ENCODE assay signal across 8 mouse cellular contexts in the genomic region with DNA sequence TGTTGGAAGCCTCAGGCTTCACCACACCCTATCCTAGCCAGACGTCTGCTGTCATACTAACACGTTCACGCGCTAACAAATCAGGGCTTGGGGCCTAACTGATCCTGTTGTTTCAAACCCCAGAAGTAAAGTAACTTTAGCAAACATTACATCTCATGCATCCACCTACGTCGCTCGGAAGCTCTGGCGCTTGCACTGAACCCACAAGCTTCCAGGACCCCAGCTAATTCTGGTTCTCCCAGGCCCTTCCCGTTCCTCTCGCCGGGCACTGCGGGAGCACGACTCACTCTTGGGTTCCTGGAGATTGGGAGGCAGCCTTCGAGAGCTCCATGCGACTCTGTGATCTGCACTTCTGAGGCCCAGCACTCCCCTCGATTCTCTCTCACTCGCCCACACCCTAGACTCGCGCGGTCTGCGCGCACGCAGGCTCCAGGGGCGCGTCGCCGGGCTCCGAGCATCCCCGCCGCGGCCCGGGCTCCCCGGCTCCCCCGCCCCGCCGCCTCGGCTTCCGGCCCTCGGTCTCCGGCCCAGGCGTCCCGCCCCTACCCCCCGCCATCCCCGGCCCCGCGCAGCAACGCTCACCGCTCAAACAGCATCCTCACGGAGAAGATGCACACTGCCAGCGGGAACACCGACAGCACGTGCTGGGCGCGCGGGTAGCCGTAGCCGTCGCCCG. TPM values are rescaled to one million over a fixed set of nuclear protein-coding genes. Genes with fewer than 3 reads are reported as not detected.
A peak's percentile ranks its signal among the peaks of the same experiment; 100 is the strongest.
DNase-seq lines count a peak whose midpoint lies in the region; ATAC-seq and TF ChIP-seq lines count a peak whose summit lies in the region.

No protein-coding gene starts in this region.

- H3K4me3 ChIP-seq in gastrocnemius, adult 2 months, result peak overlapping the region; percentile 92
- peak overlapping the region; percentile 85 for H3K4me3 ChIP-seq in bone marrow, adult 2 months (replicated peaks; ENCODE audit: control insufficient read depth, low read depth, low read length)
- H3K4me3 ChIP-seq in forebrain, embryonic 16.5 days (replicated peaks; ENCODE audit: low read length), result peak overlapping the region; percentile 76
- peak overlapping the region; percentile 61 for H3K4me3 ChIP-seq in lung, embryonic 15.5 days

- H3K9ac ChIP-seq in forebrain, embryonic 16.5 days (replicated peaks; ENCODE audit: low read depth, low read length), result peak overlapping the region; percentile 92
- H3K9ac ChIP-seq in lung, embryonic 15.5 days, result peak overlapping the region; percentile 82

- no peaks in the 10 kb centered on the region for H3K27me3 ChIP-seq in forebrain, embryonic 16.5 days (replicated peaks; ENCODE audit: control insufficient read depth, insufficient read depth, low read length)
- no peaks in the 10 kb centered on the region for H3K27me3 ChIP-seq in lung, embryonic 15.5 days

- peak; percentile 75 for ATAC-seq in forebrain, embryonic 16.5 days
- ATAC-seq in inflammation-experienced regulatory T-cells, adult 6 months, result peak; percentile 47
- ATAC-seq in lung, embryonic 15.5 days (ENCODE audit: borderline replicate concordance, extremely low read depth, low FRiP score, low TSS enrichment), result peak; percentile 76

- H3K4me1 ChIP-seq in bone marrow, adult 2 months (ENCODE audit: control insufficient read depth, insufficient read depth, low read length), result peaks cover 1% of the 10 kb centered on the region; the same call in 1 of the 2 replicates
- H3K4me1 ChIP-seq in forebrain, embryonic 16.5 days (replicated peaks; ENCODE audit: control insufficient read depth, insufficient read depth, low read length), result peaks cover 17% of the 10 kb centered on the region
- 0 out of 2 replicates have a peak, but pooled peaks cover 10% of the 10 kb centered on the region for H3K4me1 ChIP-seq in lung, embryonic 15.5 days

- DNase-seq in gastrocnemius, adult 2 months, result no peak
- DNase-seq in gastrocnemius, postnatal 14 days, result no peak
- peak; percentile 70 for DNase-seq in 3T3-L1 (ENCODE audit: low read depth, low spot score)
- peak; percentile 67 for DNase-seq in right cerebral cortex, postnatal 25 days

- H3K4me2 ChIP-seq in forebrain, embryonic 16.5 days (ENCODE audit: low read length), result peak overlapping the region; percentile 91
- peak overlapping the region; percentile 79 for H3K4me2 ChIP-seq in lung, embryonic 15.5 days

- TF ChIP-seq POLR2A in bone marrow, adult 2 months (IDR thresholded peaks at IDR 0.05; ENCODE audit: borderline replicate concordance, control insufficient read depth, low read depth, low read length), result no peak

- WGBS in bone marrow, adult 2 months, result 1% methylated on average over 59 of the region's 59 CpGs
- WGBS in forebrain, embryonic 16.5 days, result under 1% methylated on average over 59 of the region's 59 CpGs
- 2% methylated on average over 58 of the region's 59 CpGs for WGBS in lung, embryonic 15.5 days

- no peak for TF ChIP-seq CTCF in gastrocnemius, adult 2 months (IDR thresholded peaks at IDR 0.05)
- TF ChIP-seq CTCF in bone marrow, adult 2 months (IDR thresholded peaks at IDR 0.05; ENCODE audit: control insufficient read depth, insufficient read depth, low read length), result no peak

- H3K36me3 ChIP-seq in forebrain, embryonic 16.5 days (ENCODE audit: control insufficient read depth, insufficient read depth), result no peaks in the 10 kb centered on the region
- no peaks in the 10 kb centered on the region for H3K36me3 ChIP-seq in lung, embryonic 15.5 days

- no peaks in the 10 kb centered on the region for H3K9me3 ChIP-seq in forebrain, embryonic 16.5 days (ENCODE audit: control insufficient read depth, low read length)
- H3K9me3 ChIP-seq in lung, embryonic 15.5 days, result no peaks in the 10 kb centered on the region

- intact Hi-C loops in gastrocnemius, adult 2 months (cut with DNase I), result loop anchor here (10.0 kb wide), 1 partner anchor 177 kb away; a partner anchor contains a TSS
- intact Hi-C loops in gastrocnemius, postnatal 14 days (cut with DNase I; ENCODE audit: low total_unique reads), result loop anchor here (10.0 kb wide), 1 partner anchor 177 kb away; a partner anchor contains a TSS

- peak overlapping the region; percentile 91 for H3K27ac ChIP-seq in gastrocnemius, adult 2 months
- peak overlapping the region; percentile 90 for H3K27ac ChIP-seq in bone marrow, adult 2 months (ENCODE audit: control insufficient read depth, insufficient read depth, low read depth, low read length, poor library complexity)
- H3K27ac ChIP-seq in forebrain, embryonic 16.5 days (ENCODE audit: low read length), result peak overlapping the region; percentile 91
- peak overlapping the region; percentile 91 for H3K27ac ChIP-seq in lung, embryonic 15.5 days

RNA-seq across cellular contexts. Expression of a gene that starts 0.9 kb away (rescaled TPM):
- 1 to 10 TPM; 4.6 to 5.4 TPM for total RNA-seq in gastrocnemius, adult 2 months (2021)
- total RNA-seq in gastrocnemius, postnatal 14 days (2021), result 10 to 100 TPM; 10.4 to 10.6 TPM
- 10.8 and 33.1 TPM in 2 replicates for polyA plus RNA-seq in bone marrow, adult 2 months (2011; ENCODE audit: insufficient read depth, insufficient read length, low replicate concordance, missing spikeins)
- 74.7 and 77.9 TPM in 2 replicates for polyA plus RNA-seq in forebrain, embryonic 16.5 days (2015; fragmentation: Nextera tagmentation; extraction: Ambion mirVana)
- 10 to 100 TPM; 49.5 to 66.7 (median 56.5) TPM for polyA plus RNA-seq in inflammation-experienced regulatory T-cells, adult 6 months (2017; shearing (Covaris generic))
- 75.3 and 78.0 TPM in 2 replicates for polyA plus RNA-seq in lung, embryonic 15.5 days (2015; fragmentation: Nextera tagmentation; extraction: Ambion mirVana)

RNA-seq across cellular contexts. Expression of a gene that starts 46.3 kb away (rescaled TPM):
- 100 to 1,000 TPM; 145 to 166 TPM for total RNA-seq in gastrocnemius, adult 2 months (2021)
- 100 to 1,000 TPM; 182 TPM for total RNA-seq in gastrocnemius, postnatal 14 days (2021)
- polyA plus RNA-seq in bone marrow, adult 2 months (2011; ENCODE audit: insufficient read depth, insufficient read length, low replicate concordance, missing spikeins), result 42.7 and 80.8 TPM in 2 replicates
- polyA plus RNA-seq in forebrain, embryonic 16.5 days (2015; fragmentation: Nextera tagmentation; extraction: Ambion mirVana), result 151 and 164 TPM in 2 replicates
- 100 to 1,000 TPM; 133 to 168 (median 166) TPM for polyA plus RNA-seq in inflammation-experienced regulatory T-cells, adult 6 months (2017; shearing (Covaris generic))
- polyA plus RNA-seq in lung, embryonic 15.5 days (2015; fragmentation: Nextera tagmentation; extraction: Ambion mirVana), result 132 and 137 TPM in 2 replicates

RNA-seq across cellular contexts. Expression of a gene that starts 54.4 kb away (rescaled TPM):
- total RNA-seq in gastrocnemius, adult 2 months (2021), result 100 to 1,000 TPM; 381 to 575 TPM
- 100 to 1,000 TPM; 487 to 557 TPM for total RNA-seq in gastrocnemius, postnatal 14 days (2021)
- polyA plus RNA-seq in bone marrow, adult 2 months (2011; ENCODE audit: insufficient read depth, insufficient read length, low replicate concordance, missing spikeins), result 6.6 and 9.3 TPM in 2 replicates
- polyA plus RNA-seq in forebrain, embryonic 16.5 days (2015; fragmentation: Nextera tagmentation; extraction: Ambion mirVana), result 2.4 and 2.9 TPM in 2 replicates
- under 1 TPM in 2 of 3 experiments, not detected in 1; 0.24 to 0.39 TPM for polyA plus RNA-seq in inflammation-experienced regulatory T-cells, adult 6 months (2017; shearing (Covaris generic))
- polyA plus RNA-seq in lung, embryonic 15.5 days (2015; fragmentation: Nextera tagmentation; extraction: Ambion mirVana), result 0.82 and 1.1 TPM in 2 replicates

Comparison
In these comparisons a context has a peak if more than half of its experiments do, and no peak if none do; other contexts are left out.
1. DNase-seq: peak in 3T3-L1 (single experiment) and right cerebral cortex, postnatal 25 days (single experiment); none in gastrocnemius, adult 2 months (single experiment) and gastrocnemius, postnatal 14 days (single experiment).
2. Peak in every context shown above with its lines, with median percentiles within 50 percentile points of each other: H3K27ac ChIP-seq, H3K4me3 ChIP-seq and ATAC-seq.